Mouse (Mus musculus) kidney, postnatal 25 days (tissue): Measurements from ENCODE around the gene Gtf2h5.

Experiments used
- DNase-seq, 2 experiments: peaks; one replicate each; pipeline ENCODE4 v3.0.0; 2021; ENCODE audit warnings: mixed read lengths in 2 of 2

Gene Gtf2h5

GRCm38 (mm10) chr17:6113653-6114052, 34.1 kb downstream of the Gtf2h5 start:
- DNase-seq = no peak

- no peak for DNase-seq
Measured at GRCm38 (mm10) chr17:6115085-6115484, 35.5 kb downstream of the Gtf2h5 start.

GRCm38 (mm10) chr17:6117148-6117725, 37.7 kb downstream of the Gtf2h5 start:
- DNase-seq = no peak

- DNase-seq = no peak
Measured at GRCm38 (mm10) chr17:6117917-6118316, 38.3 kb downstream of the Gtf2h5 start.

GRCm38 (mm10) chr17:6118861-6119260, 39.3 kb downstream of the Gtf2h5 start:
- DNase-seq = no peak

GRCm38 (mm10) chr17:6123776-6124175, 44.2 kb downstream of the Gtf2h5 start:
- DNase-seq = no peak

GRCm38 (mm10) chr17:6125441-6125840, 45.9 kb downstream of the Gtf2h5 start:
- DNase-seq = no peak

GRCm38 (mm10) chr17:6128039-6128438, 48.5 kb downstream of the Gtf2h5 start:
- no peak for DNase-seq

GRCm38 (mm10) chr17:6129361-6129760, 49.8 kb downstream of the Gtf2h5 start:
- no peak for DNase-seq

- DNase-seq = no peak
Measured at GRCm38 (mm10) chr17:6131083-6131482, 51.5 kb downstream of the Gtf2h5 start.
